Mouse (Mus musculus) gastrocnemius, postnatal 25 days (tissue): Measurements from ENCODE around the gene Gsn. TPM values are rescaled to one million over a fixed set of nuclear protein-coding genes. Genes with fewer than 3 reads are reported as not detected.

ENCODE experiments used
- DNase-seq: peaks from one replicate; pipeline ENCODE4 v3.0.0; 2022
- total RNA-seq, 2 experiments: library from RNA; stranded (reverse); gene quantifications; 1 replicate in 1 of 2; 2 replicates in 1 of 2; pipeline ENCODE4 v1.2.3; 2021

Gsn gene
- total RNA-seq, 2 experiments from 2014 or later = 345 to 440 TPM

- DNase-seq = peak; percentile 80
Measured at GRCm38 (mm10) chr2:35278371-35279210, 22.4 kb downstream of the Gsn start.

- DNase-seq = no peak
Measured at GRCm38 (mm10) chr2:35280001-35280400, 23.8 kb downstream of the Gsn start.

GRCm38 (mm10) chr2:35282214-35282613, 26.0 kb downstream of the Gsn start:
- DNase-seq = peak; percentile 85

- no peak for DNase-seq
Measured at GRCm38 (mm10) chr2:35283997-35284396, 27.8 kb downstream of the Gsn start.

- no peak for DNase-seq
Measured at GRCm38 (mm10) chr2:35285209-35285608, 29.0 kb downstream of the Gsn start.

GRCm38 (mm10) chr2:35287017-35287620, 30.9 kb downstream of the Gsn start:
- no peak for DNase-seq

- DNase-seq = no peak
Measured at GRCm38 (mm10) chr2:35288758-35289635, 32.8 kb downstream of the Gsn start.

- no peak for DNase-seq
Measured at GRCm38 (mm10) chr2:35291856-35292255, 35.7 kb downstream of the Gsn start.

- DNase-seq = no peak
Measured at GRCm38 (mm10) chr2:35292700-35293099, 36.5 kb downstream of the Gsn start.

GRCm38 (mm10) chr2:35293291-35293690, 37.1 kb downstream of the Gsn start:
- DNase-seq = no peak

- peak; percentile 59 for DNase-seq
Measured at GRCm38 (mm10) chr2:35297703-35298332, 41.6 kb downstream of the Gsn start.

GRCm38 (mm10) chr2:35299437-35299836, 43.3 kb downstream of the Gsn start:
- no peak for DNase-seq

GRCm38 (mm10) chr2:35302049-35302885, 46.1 kb downstream of the Gsn start:
- no peak for DNase-seq

GRCm38 (mm10) chr2:35308166-35308565, 52.0 kb downstream of the Gsn start:
- no peak for DNase-seq

- no peak for DNase-seq
Measured at GRCm38 (mm10) chr2:35309906-35310493, 53.8 kb downstream of the Gsn start.

- DNase-seq = no peak
Measured at GRCm38 (mm10) chr2:35314300-35314699, 58.1 kb downstream of the Gsn start.

GRCm38 (mm10) chr2:35317604-35318003, 61.4 kb downstream of the Gsn start:
- DNase-seq = no peak

- no peak for DNase-seq
Measured at GRCm38 (mm10) chr2:35318405-35318804, 62.2 kb downstream of the Gsn start.

- no peak for DNase-seq
Measured at GRCm38 (mm10) chr2:35320399-35320798, 64.2 kb downstream of the Gsn start.

GRCm38 (mm10) chr2:35322404-35323164, 66.4 kb downstream of the Gsn start:
- DNase-seq = no peak
